Mouse (Mus musculus): ENCODE measurements around the gene Tcf25. TPM values are rescaled to one million over a fixed set of nuclear protein-coding genes. Genes with fewer than 3 reads are reported as not detected.

Tcf25 gene
- 576 TPM for polyA plus RNA-seq (2015; fragmentation: Illumina TruSeq; extraction: RNeasy Lipid Tissue Mini Kit (QIAGEN cat#74804); ENCODE audit: low read depth, low replicate concordance)

DNA sequence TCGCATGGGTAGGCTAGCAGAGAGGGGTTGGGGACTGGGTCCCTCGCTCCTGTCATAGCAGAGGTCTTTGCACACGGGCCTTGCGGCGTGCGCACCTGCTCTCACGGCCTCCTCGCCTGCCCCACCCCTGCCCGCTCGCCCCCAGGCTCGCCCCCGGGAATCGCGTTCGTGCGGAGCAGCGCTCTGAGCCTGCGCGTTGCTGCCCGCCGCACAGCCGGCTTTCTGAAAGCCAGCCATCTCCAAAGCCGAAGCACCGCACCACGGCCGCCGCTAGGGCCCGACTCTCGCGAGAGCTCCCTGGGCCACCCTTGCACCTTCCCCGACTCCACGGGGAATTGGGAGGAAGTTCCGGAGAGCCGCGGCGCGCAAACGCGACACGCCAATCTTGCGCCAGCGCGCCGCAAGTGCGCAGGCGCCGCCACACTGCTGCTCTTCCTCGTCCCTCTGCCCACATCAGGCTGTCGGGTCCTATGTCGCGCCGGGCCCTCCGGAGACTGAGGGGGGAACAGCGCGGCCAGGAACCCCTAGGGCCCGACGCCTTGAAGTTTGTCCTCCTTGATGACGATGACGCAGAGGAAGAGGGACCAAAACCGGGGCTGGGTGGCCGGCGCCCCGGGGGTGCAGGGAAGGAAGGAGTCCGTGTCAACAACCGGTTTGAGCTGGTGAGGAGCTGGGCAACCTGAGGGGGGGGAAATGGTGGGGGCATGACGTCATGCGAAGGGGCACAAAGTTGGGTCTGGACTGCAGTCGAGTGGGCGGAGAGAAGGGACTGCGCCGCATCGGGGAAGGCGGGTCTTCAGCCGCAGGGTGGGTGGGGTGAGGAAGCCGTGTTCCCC, at the start of gene Tcf25:
TSS of gene Tcf25 (plus strand) at position 351 of the 836 bp plus-strand sequence.

DNA sequence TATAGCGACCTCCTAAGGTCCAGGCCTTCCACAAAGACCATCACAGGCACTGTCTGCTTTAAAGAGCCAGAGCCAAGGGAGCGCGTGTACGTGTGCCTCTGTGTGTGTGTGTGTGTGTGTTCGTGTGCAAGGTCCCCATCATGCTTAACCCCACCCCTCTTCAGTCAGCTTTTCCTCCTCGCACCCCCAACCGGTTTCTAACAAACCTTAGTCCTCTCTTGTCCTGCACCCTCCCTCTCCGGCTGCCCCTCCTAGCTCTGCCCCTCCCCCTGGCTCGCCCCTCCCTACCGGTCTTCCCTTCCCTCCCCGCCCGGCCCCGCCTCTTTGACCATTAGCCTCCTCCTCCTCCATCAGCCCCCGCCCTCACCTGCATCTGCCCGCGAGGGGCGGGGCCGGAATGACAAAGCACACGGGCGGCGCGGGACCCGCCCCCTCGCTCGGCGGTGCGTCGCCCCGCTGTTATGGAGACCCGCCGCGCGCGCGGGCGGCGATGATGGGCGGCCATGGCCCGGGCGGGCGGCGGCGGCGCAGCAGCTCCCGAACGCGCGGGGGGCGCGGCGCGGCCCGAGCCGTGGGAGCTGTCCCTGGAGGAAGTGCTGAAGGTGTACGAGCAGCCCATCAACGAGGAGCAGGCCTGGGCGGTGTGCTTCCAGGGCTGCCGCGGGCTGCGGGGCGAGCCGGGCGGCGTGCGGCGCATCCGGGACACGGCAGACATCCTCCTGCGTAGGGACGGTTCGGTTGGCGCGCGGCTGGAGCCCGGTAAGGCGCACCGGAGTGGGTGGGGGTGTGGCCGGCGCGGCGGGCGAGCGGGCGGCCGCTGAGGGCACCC, 41.1 kb upstream of the Tcf25 start, which contains the start of gene Spire2:
TSS of gene Spire2 (plus strand) at position 452 of the 829 bp plus-strand sequence.

DNA sequence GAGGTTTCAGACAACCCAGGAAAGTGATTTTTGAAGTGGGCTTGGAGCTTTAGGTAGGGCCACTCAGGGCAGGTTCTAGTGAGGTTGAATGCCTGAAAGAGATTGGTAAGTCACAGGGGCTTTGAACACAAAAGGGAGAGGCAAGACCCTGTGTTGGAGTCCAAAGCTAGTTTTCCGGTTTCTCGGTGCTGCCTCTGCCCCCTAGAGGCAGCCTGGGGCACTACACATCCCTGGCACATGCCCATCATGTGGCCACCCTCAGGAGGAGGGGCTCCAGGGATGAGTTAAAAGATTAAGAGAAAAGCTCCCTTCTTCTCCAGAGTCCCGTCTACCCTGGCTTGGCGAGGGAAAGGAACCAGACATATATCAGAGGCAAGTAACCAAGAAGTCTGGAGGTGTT, 33.2 kb downstream of the Tcf25 start, which contains the start of gene Mc1r:
TSS of gene Mc1r (plus strand) at position 322 of the 400 bp plus-strand sequence.

DNA sequence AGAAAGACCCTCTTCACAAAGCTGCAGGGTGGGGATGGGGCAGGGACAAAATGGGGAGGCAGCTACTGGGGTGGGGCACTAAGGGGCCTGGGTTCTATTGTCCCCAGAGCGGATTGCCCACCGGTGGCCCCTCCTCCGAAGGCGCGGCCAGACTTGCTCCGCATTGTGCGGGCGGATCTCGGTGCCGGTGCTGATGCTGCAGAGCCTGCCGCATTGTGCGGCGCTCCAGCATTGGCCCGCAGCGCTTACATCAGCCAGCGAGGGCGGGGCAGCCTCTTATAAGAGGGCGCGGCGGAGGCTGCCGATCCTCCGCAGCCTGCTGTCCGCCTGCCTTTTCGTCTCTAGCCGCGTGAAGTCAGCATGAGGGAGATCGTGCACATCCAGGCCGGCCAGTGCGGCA, 37.7 kb downstream of the Tcf25 start, which contains the start of gene Tubb3:
TSS of gene Tubb3 (plus strand) at position 179 of the 400 bp plus-strand sequence.

DNA sequence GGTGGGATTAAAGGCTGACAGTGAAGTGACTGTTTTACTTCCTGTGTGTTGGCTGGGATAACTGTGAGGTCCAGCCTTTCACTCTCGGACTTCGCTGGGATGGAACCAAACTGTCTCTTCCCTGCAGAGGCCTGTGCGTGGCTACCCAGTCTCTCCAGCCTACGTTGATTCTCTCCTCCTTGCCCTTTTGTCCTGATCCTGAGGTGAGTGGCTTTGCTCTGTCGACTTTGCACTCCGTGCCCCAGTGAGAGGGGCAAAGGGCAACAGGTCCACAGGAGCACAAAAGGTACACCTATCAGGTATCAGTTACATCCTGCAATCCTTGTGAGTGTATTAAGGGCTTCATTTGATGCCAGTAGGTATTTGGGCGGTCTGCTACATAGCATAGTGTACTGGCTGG, 49.9 kb downstream of the Tcf25 start, which contains the start of gene Def8:
TSS of gene Def8 (plus strand) at position 87 of the 400 bp plus-strand sequence.

Other genes starting within 250 kb of the Tcf25 start
- gene Sult5a1, start 215.4 kb upstream of the Tcf25 start, polyA plus RNA-seq (2015; fragmentation: Illumina TruSeq; extraction: RNeasy Lipid Tissue Mini Kit (QIAGEN cat#74804); ENCODE audit: low read depth, low replicate concordance), result 0.31 TPM
- gene Dpep1, start 187.5 kb upstream of the Tcf25 start, polyA plus RNA-seq (2015; fragmentation: Illumina TruSeq; extraction: RNeasy Lipid Tissue Mini Kit (QIAGEN cat#74804); ENCODE audit: low read depth, low replicate concordance), result 0.67 TPM
- 109 TPM for gene Chmp1a, start 161.0 kb upstream of the Tcf25 start, polyA plus RNA-seq (2015; fragmentation: Illumina TruSeq; extraction: RNeasy Lipid Tissue Mini Kit (QIAGEN cat#74804); ENCODE audit: low read depth, low replicate concordance)
- 7.8 TPM for gene Spata33, start 160.9 kb upstream of the Tcf25 start, polyA plus RNA-seq (2015; fragmentation: Illumina TruSeq; extraction: RNeasy Lipid Tissue Mini Kit (QIAGEN cat#74804); ENCODE audit: low read depth, low replicate concordance)
- 98.4 TPM for gene Cdk10, start 148.9 kb upstream of the Tcf25 start, polyA plus RNA-seq (2015; fragmentation: Illumina TruSeq; extraction: RNeasy Lipid Tissue Mini Kit (QIAGEN cat#74804); ENCODE audit: low read depth, low replicate concordance)
- 35.3 TPM for gene Spata2l, start 137.5 kb upstream of the Tcf25 start, polyA plus RNA-seq (2015; fragmentation: Illumina TruSeq; extraction: RNeasy Lipid Tissue Mini Kit (QIAGEN cat#74804); ENCODE audit: low read depth, low replicate concordance)
- 15.7 TPM for gene Zfp276, start 119.6 kb upstream of the Tcf25 start, polyA plus RNA-seq (2015; fragmentation: Illumina TruSeq; extraction: RNeasy Lipid Tissue Mini Kit (QIAGEN cat#74804); ENCODE audit: low read depth, low replicate concordance)
- gene Vps9d1, start 119.4 kb upstream of the Tcf25 start, polyA plus RNA-seq (2015; fragmentation: Illumina TruSeq; extraction: RNeasy Lipid Tissue Mini Kit (QIAGEN cat#74804); ENCODE audit: low read depth, low replicate concordance), result 45.1 TPM
- 3.4 TPM for gene Fanca, start 55.2 kb upstream of the Tcf25 start, polyA plus RNA-seq (2015; fragmentation: Illumina TruSeq; extraction: RNeasy Lipid Tissue Mini Kit (QIAGEN cat#74804); ENCODE audit: low read depth, low replicate concordance)
- gene Spire2, start 41.0 kb upstream of the Tcf25 start, polyA plus RNA-seq (2015; fragmentation: Illumina TruSeq; extraction: RNeasy Lipid Tissue Mini Kit (QIAGEN cat#74804); ENCODE audit: low read depth, low replicate concordance), result 18.7 TPM
- not detected for gene Mc1r, start 33.4 kb downstream of the Tcf25 start, polyA plus RNA-seq (2015; fragmentation: Illumina TruSeq; extraction: RNeasy Lipid Tissue Mini Kit (QIAGEN cat#74804); ENCODE audit: low read depth, low replicate concordance)
- gene Tubb3, start 37.7 kb downstream of the Tcf25 start, polyA plus RNA-seq (2015; fragmentation: Illumina TruSeq; extraction: RNeasy Lipid Tissue Mini Kit (QIAGEN cat#74804); ENCODE audit: low read depth, low replicate concordance), result 447 TPM
- gene Def8, start 49.8 kb downstream of the Tcf25 start, polyA plus RNA-seq (2015; fragmentation: Illumina TruSeq; extraction: RNeasy Lipid Tissue Mini Kit (QIAGEN cat#74804); ENCODE audit: low read depth, low replicate concordance), result 41.9 TPM
- gene Afg3l1, start 104.2 kb downstream of the Tcf25 start, polyA plus RNA-seq (2015; fragmentation: Illumina TruSeq; extraction: RNeasy Lipid Tissue Mini Kit (QIAGEN cat#74804); ENCODE audit: low read depth, low replicate concordance), result 16.0 TPM
- gene Dbndd1, start 141.7 kb downstream of the Tcf25 start, polyA plus RNA-seq (2015; fragmentation: Illumina TruSeq; extraction: RNeasy Lipid Tissue Mini Kit (QIAGEN cat#74804); ENCODE audit: low read depth, low replicate concordance), result 27.7 TPM
- gene Gas8, start 145.1 kb downstream of the Tcf25 start, polyA plus RNA-seq (2015; fragmentation: Illumina TruSeq; extraction: RNeasy Lipid Tissue Mini Kit (QIAGEN cat#74804); ENCODE audit: low read depth, low replicate concordance), result 24.2 TPM

All from brain, adult 10 weeks (tissue).